In the genomic region with DNA sequence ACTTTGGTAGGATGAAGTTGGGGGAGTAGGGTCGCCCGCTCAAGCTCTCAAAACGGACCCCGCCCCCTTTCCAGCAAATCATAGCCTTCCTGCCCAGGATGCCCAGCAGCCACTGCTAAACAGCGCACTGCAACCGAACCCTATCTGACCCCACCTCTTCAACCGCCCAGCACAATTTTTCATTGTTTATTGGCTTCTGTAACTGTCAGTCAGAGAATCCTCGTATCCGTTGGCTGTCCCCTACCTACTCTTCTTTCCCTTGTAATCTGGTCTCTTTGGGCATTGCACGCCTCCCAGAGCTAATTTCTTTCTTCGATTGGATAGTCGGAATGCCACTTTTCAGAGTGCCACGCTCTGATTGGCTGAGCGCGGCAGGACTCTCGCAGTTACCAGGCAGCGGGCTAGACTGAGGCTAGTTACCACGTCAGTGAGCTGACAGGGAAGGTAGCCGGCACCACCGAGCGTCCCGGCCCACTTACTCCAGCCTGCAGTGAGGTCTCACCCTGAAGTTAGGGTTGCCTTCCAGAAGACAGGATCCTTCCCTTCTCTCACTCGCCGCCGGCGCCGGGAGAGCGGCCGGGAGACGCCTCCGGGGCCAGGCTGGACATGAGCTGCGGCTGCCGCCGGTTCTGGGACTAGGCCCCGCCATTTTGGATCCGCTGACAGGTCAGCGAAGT, we compare ENCODE assay signal across 8 mouse cellular contexts. TPM values are rescaled to one million over a fixed set of nuclear protein-coding genes. Genes with fewer than 3 reads are reported as not detected.
DNase-seq lines count a peak whose midpoint lies in the region; ATAC-seq and TF ChIP-seq lines count a peak whose summit lies in the region.

A gene (plus strand): TSS at position 383 of the 677 bp plus-strand sequence.

- H3K4me2 ChIP-seq in forebrain, embryonic 12.5 days: peak within 1 kb of the TSS; percentile 70
- peak within 1 kb of the TSS; percentile 71 for H3K4me2 ChIP-seq in heart, postnatal 0 days (ENCODE audit: low read depth, low read length)
- peak within 1 kb of the TSS; percentile 91 for H3K4me2 ChIP-seq in liver, embryonic 16.5 days (ENCODE audit: low read depth, low read length)
- peak within 1 kb of the TSS; percentile 95 for H3K4me2 ChIP-seq in neural tube, embryonic 13.5 days

- WGBS in forebrain, embryonic 12.5 days: under 1% methylated on average over 37 of the region's 37 CpGs
- WGBS in heart, postnatal 0 days: under 1% methylated on average over 37 of the region's 37 CpGs
- WGBS in liver, embryonic 16.5 days (ENCODE audit: insufficient replicate concordance): under 1% methylated on average over 37 of the region's 37 CpGs
- under 1% methylated on average over 37 of the region's 37 CpGs for whole genome bisulfite sequencing in neural tube, embryonic 13.5 days

- peak within 1 kb of the TSS; percentile 68 for H3K9ac ChIP-seq in forebrain, embryonic 12.5 days
- peak within 1 kb of the TSS; percentile 78 for H3K9ac ChIP-seq in heart, postnatal 0 days (replicated peaks; ENCODE audit: low read depth, low read length)
- H3K9ac ChIP-seq in liver, embryonic 16.5 days (ENCODE audit: low read depth, low read length): peak within 1 kb of the TSS; percentile 72
- peak within 1 kb of the TSS; percentile 87 for H3K9ac ChIP-seq in neural tube, embryonic 13.5 days

- peak; percentile 97 for DNase-seq in c-Kit-positive CD71-positive TER-119-positive erythroid progenitor cells, embryonic 14.5 days (ENCODE audit: low spot score)
- peak; percentile 99 for DNase-seq in heart, postnatal 0 days (ENCODE audit: low spot score)
- DNase-seq in kidney, postnatal 4 days: peak; percentile 92 to 96

- peak; percentile 99 for TF ChIP-seq POLR2A in testis, adult 2 months (IDR thresholded peaks at IDR 0.05; ENCODE audit: control insufficient read depth, low read depth, low read length)

- H3K4me1 ChIP-seq in E14TG2a.4 (replicated peaks; ENCODE audit: low read depth, low read length): peaks cover 33% of the 10 kb centered on the region
- H3K4me1 ChIP-seq in forebrain, embryonic 12.5 days: peaks cover 32% of the 10 kb centered on the region
- peaks cover 24% of the 10 kb centered on the region for H3K4me1 ChIP-seq in heart, postnatal 0 days (ENCODE audit: control insufficient read depth, insufficient read depth)
- H3K4me1 ChIP-seq in liver, embryonic 16.5 days (ENCODE audit: control insufficient read depth, low read depth, low read length): peaks cover 28% of the 10 kb centered on the region
- peaks cover 59% of the 10 kb centered on the region for H3K4me1 ChIP-seq in neural tube, embryonic 13.5 days (replicated peaks)
- H3K4me1 ChIP-seq in testis, adult 2 months (ENCODE audit: control insufficient read depth, insufficient read depth, low read length): peaks cover 16% of the 10 kb centered on the region

- ATAC-seq in forebrain, embryonic 12.5 days (ENCODE audit: low FRiP score): peak; percentile 98
- ATAC-seq in heart, postnatal 0 days (ENCODE audit: insufficient read depth, low read depth): peak; percentile 97
- peak; percentile 95 for ATAC-seq in liver, embryonic 16.5 days (ENCODE audit: low read depth)
- peak; percentile 99 for ATAC-seq in neural tube, embryonic 13.5 days (ENCODE audit: low read depth)

- H3K27me3 ChIP-seq in E14TG2a.4 (ENCODE audit: insufficient read depth, low read length): peaks cover 33% of the 10 kb centered on the region
- peaks cover 39% of the 10 kb centered on the region for H3K27me3 ChIP-seq in forebrain, embryonic 12.5 days
- peaks cover 18% of the 10 kb centered on the region for H3K27me3 ChIP-seq in heart, postnatal 0 days (ENCODE audit: control insufficient read depth, insufficient read depth, low read length)
- H3K27me3 ChIP-seq in liver, embryonic 16.5 days (ENCODE audit: control insufficient read depth, insufficient read depth, low read depth, low read length): peaks cover 37% of the 10 kb centered on the region
- H3K27me3 ChIP-seq in neural tube, embryonic 13.5 days: peaks cover 39% of the 10 kb centered on the region
- no peaks in the 10 kb centered on the region for H3K27me3 ChIP-seq in testis, adult 2 months (ENCODE audit: control insufficient read depth, insufficient read depth, low read length)

- peak within 1 kb of the TSS; percentile 94 for H3K4me3 ChIP-seq in E14TG2a.4 (replicated peaks; ENCODE audit: low read length)
- peak within 1 kb of the TSS; percentile 61 for H3K4me3 ChIP-seq in forebrain, embryonic 12.5 days (replicated peaks)
- H3K4me3 ChIP-seq in heart, postnatal 0 days (ENCODE audit: low read depth, low read length): peak within 1 kb of the TSS; percentile 86
- peak within 1 kb of the TSS; percentile 74 for H3K4me3 ChIP-seq in liver, embryonic 16.5 days (ENCODE audit: low read depth, low read length)
- H3K4me3 ChIP-seq in neural tube, embryonic 13.5 days: peak within 1 kb of the TSS; percentile 87
- H3K4me3 ChIP-seq in testis, adult 2 months (ENCODE audit: control insufficient read depth, low read depth, low read length): peak within 1 kb of the TSS; percentile 97

- peak within 1 kb of the TSS; percentile 43; the same call in 1 of the 2 replicates for H3K27ac ChIP-seq in forebrain, embryonic 12.5 days
- peak within 1 kb of the TSS; percentile 65 for H3K27ac ChIP-seq in heart, postnatal 0 days (ENCODE audit: low read depth)
- 0 out of 2 replicates have a peak within 1 kb of the TSS, but pooled peaks have one; percentile 16 for H3K27ac ChIP-seq in liver, embryonic 16.5 days (ENCODE audit: low read length)
- peak within 1 kb of the TSS; percentile 81 for H3K27ac ChIP-seq in neural tube, embryonic 13.5 days (replicated peaks)
- peak within 1 kb of the TSS; percentile 91 for H3K27ac ChIP-seq in testis, adult 2 months (ENCODE audit: control insufficient read depth, insufficient read depth, low read depth, low read length)

- H3K9me3 ChIP-seq in E14TG2a.4 (ENCODE audit: low read length): no peaks in the 10 kb centered on the region
- no peaks in the 10 kb centered on the region for H3K9me3 ChIP-seq in forebrain, embryonic 12.5 days
- no peaks in the 10 kb centered on the region for H3K9me3 ChIP-seq in heart, postnatal 0 days (replicated peaks; ENCODE audit: control insufficient read depth, low read length)
- H3K9me3 ChIP-seq in liver, embryonic 16.5 days (replicated peaks; ENCODE audit: control insufficient read depth, low read length): no peaks in the 10 kb centered on the region
- no peaks in the 10 kb centered on the region for H3K9me3 ChIP-seq in neural tube, embryonic 13.5 days

- peaks cover 13% of the 10 kb centered on the region; the same call in 1 of the 2 replicates for H3K36me3 ChIP-seq in E14TG2a.4 (ENCODE audit: insufficient read depth, low read length)
- H3K36me3 ChIP-seq in forebrain, embryonic 12.5 days (replicated peaks): no peaks in the 10 kb centered on the region
- no peaks in the 10 kb centered on the region for H3K36me3 ChIP-seq in heart, postnatal 0 days (replicated peaks; ENCODE audit: control insufficient read depth, insufficient read depth, low read length)
- no peaks in the 10 kb centered on the region for H3K36me3 ChIP-seq in liver, embryonic 16.5 days (ENCODE audit: control insufficient read depth, insufficient read depth)
- no peaks in the 10 kb centered on the region for H3K36me3 ChIP-seq in neural tube, embryonic 13.5 days
- no peaks in the 10 kb centered on the region for H3K36me3 ChIP-seq in testis, adult 2 months (ENCODE audit: control insufficient read depth, insufficient read depth, low read length)

- no peak for TF ChIP-seq CTCF in E14TG2a.4 (conservative IDR thresholded peaks at IDR 0.05; ENCODE audit: low read length)
- 0 out of 2 replicates have a peak, but pooled peaks have one; percentile 5 for TF ChIP-seq CTCF in heart, postnatal 0 days (IDR thresholded peaks at IDR 0.05; ENCODE audit: low read depth)
- peak; percentile 18; the same call in 1 of the 2 replicates for TF ChIP-seq CTCF in testis, adult 2 months (IDR thresholded peaks at IDR 0.05; ENCODE audit: control insufficient read depth, insufficient read depth, insufficient replicate concordance, low read depth, low read length)

- TF ChIP-seq EP300 in heart, postnatal 0 days (IDR thresholded peaks at IDR 0.05; ENCODE audit: low read depth): no peak

RNA-seq across cellular contexts. Expression of the gene that starts here (rescaled TPM):
- polyA plus RNA-seq in forebrain, embryonic 12.5 days (2016; fragmentation: Nextera tagmentation; extraction: Ambion mirVana): 59.9 and 64.0 TPM in 2 replicates
- total RNA-seq in heart, postnatal 0 days (2014; rRNA removed; ENCODE audit: low replicate concordance): 39.7 and 46.8 TPM in 2 replicates
- polyA plus RNA-seq in heart, postnatal 0 days (2015; fragmentation: Nextera tagmentation; extraction: Ambion mirVana): 27.5 and 29.0 TPM in 2 replicates
- polyA plus RNA-seq in liver, embryonic 16.5 days (2015; fragmentation: Nextera tagmentation; extraction: Ambion mirVana): 14.8 and 15.3 TPM in 2 replicates
- polyA plus RNA-seq in neural tube, embryonic 13.5 days (2015; fragmentation: Nextera tagmentation; extraction: Ambion mirVana): 65.2 and 74.1 TPM in 2 replicates
- polyA plus RNA-seq in testis, adult 2 months (2012; rRNA removed): 142 and 162 TPM in 2 replicates

Comparison
In these comparisons a context has a peak if more than half of its experiments do, and no peak if none do; other contexts are left out.
1. Peak in every context shown above with its lines: DNase-seq, ATAC-seq, H3K4me3 ChIP-seq and H3K27ac ChIP-seq.
2. H3K27ac ChIP-seq: peak in every context shown above with its lines; median percentile 91 in testis, adult 2 months; 81 in neural tube, embryonic 13.5 days; 65 in heart, postnatal 0 days; 43 in forebrain, embryonic 12.5 days; 16 in liver, embryonic 16.5 days.